Mouse (Mus musculus) heart, postnatal 0 days (tissue): ENCODE measurements at regions not wholly inside any gene's neighbourhood (a gene's known extent, or its start where the extent isn't known, plus 50 kb on each side); places are given as distances from the start of the nearest gene placed in this dataset.

Source experiments
- ATAC-seq: fragments of 200-750 bp; cut with Nextera tagmentation; 2 replicates; pipeline ENCODE4 v1.8.0; 2017; ENCODE audit warnings: low read depth, moderate number of reproducible peaks, moderate library complexity; ENCODE audit not compliant: insufficient read depth
- DNase-seq: peaks from one replicate; pipeline ENCODE4 v3.0.0-alpha.2; 2016; ENCODE audit warnings: low spot score
- H3K27ac ChIP-seq: fragments of 300-500 bp; sonication (generic); 2 replicates; pipeline ENCODE4 v1.5.1; 2014; ENCODE audit warnings: low read depth, mild to moderate bottlenecking
- H3K27me3 ChIP-seq: fragments of 300-500 bp; sonication (generic); 2 replicates; pipeline ENCODE4 v1.6.1; 2014; ENCODE audit warnings: low read length, mixed read lengths; ENCODE audit not compliant: control insufficient read depth, insufficient read depth
- H3K36me3 ChIP-seq: fragments of 300-500 bp; sonication (generic); replicated peaks from 2 replicates; pipeline ENCODE4 v1.6.1; 2014; ENCODE audit warnings: low read length, mixed read lengths; ENCODE audit not compliant: control insufficient read depth, insufficient read depth
- H3K4me1 ChIP-seq: fragments of 300-500 bp; sonication (generic); 2 replicates; pipeline ENCODE4 v1.6.1; 2014; ENCODE audit warnings: antibody characterized with exemption; ENCODE audit not compliant: control insufficient read depth, insufficient read depth
- H3K4me2 ChIP-seq: fragments of 300-500 bp; sonication (generic); 2 replicates; pipeline ENCODE4 v1.6.1; 2014; ENCODE audit warnings: low read depth, mild to moderate bottlenecking, low read length, moderate library complexity
- H3K4me3 ChIP-seq: fragments of 300-500 bp; sonication (generic); 2 replicates; pipeline ENCODE4 v1.5.1; 2014; ENCODE audit warnings: low read depth, low read length
- H3K9ac ChIP-seq: fragments of 300-500 bp; sonication (generic); replicated peaks from 2 replicates; pipeline ENCODE4 v1.6.1; 2014; ENCODE audit warnings: low read depth, low read length, mixed read lengths
- H3K9me3 ChIP-seq: fragments of 300-500 bp; sonication (generic); replicated peaks from 2 replicates; pipeline ENCODE4 v1.6.1; 2016; ENCODE audit warnings: low read length; ENCODE audit not compliant: control insufficient read depth
- CTCF ChIP-seq: IDR thresholded peaks from 2 replicates; pipeline ENCODE4 v1.5.1; 2016; ENCODE audit warnings: antibody characterized with exemption, control low read depth, low read depth
- EP300 ChIP-seq: IDR thresholded peaks from 2 replicates; pipeline ENCODE4 v1.6.1; 2016; ENCODE audit warnings: antibody characterized with exemption, low read depth
- WGBS: fragments of 180-500 bp; shearing (Covaris S2); extraction: QIAGEN DNeasy Blood & Tissue Kit; methylation state at CpG from one replicate; pipeline ENCODE4 v1.1.7; 2014; 5-methylcytosine and 5-hydroxymethylcytosine counted together

DNA sequence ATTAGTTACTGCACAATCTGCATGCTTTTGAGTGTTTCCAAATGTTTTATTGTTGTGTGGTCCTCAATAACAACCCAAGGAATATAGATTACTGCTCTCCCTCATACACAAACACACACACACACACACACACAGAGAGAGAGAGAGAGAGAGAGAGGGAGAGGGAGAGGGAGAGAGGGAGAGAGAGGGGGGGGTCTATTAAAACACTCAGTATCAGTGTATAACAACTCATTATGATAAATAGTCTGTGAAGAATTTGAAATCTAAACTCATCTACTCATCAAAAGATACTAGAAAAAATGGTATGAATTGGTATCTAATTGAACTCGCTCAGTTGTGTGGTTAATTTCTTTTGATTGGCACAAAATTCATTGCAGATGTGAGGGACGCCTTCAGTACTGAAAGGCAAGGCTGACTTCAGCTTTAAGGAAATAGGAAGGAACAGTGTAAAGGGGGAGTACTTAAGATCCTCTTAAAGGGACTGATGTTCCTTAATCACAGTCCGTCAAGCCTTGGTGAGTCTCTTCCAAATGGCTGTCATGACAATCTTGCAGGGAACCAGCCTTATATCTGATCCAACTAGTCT is 72.6 kb upstream of the Npy2r start:
- no peak for TF ChIP-seq EP300
- TF ChIP-seq CTCF = no peak
- Histone ChIP-seq H3K4me1 (no peaks in the 10 kb centered on the region), H3K4me2 (no peak overlapping the region), H3K9me3 (no peaks in the 10 kb centered on the region), H3K9ac (no peak overlapping the region), H3K36me3 (no peaks in the 10 kb centered on the region), H3K27me3 (no peaks in the 10 kb centered on the region), H3K4me3 (no peak overlapping the region), H3K27ac (no peak overlapping the region)
- ATAC-seq = no peak
- WGBS = 74% methylated on average over 3 of the region's 3 CpGs
- no peak for DNase-seq

- H3K27me3 ChIP-seq = no peaks in the 10 kb centered on the region
- WGBS = 76% methylated on average over 5 of the region's 5 CpGs
- ATAC-seq = no peak
- no peak overlapping the region for H3K4me3 ChIP-seq
- TF ChIP-seq EP300 (no peak), CTCF (no peak)
- no peak overlapping the region for H3K27ac ChIP-seq
- no peak for DNase-seq
- no peak overlapping the region for H3K4me2 ChIP-seq
- H3K4me1 ChIP-seq = no peaks in the 10 kb centered on the region
- no peak overlapping the region for H3K9ac ChIP-seq
- no peaks in the 10 kb centered on the region for H3K36me3 ChIP-seq
- H3K9me3 ChIP-seq = no peaks in the 10 kb centered on the region
These were observed 71.5 kb upstream of the Npy2r start for GRCm38 (mm10) chr3:82619371-82619770.

- DNase-seq = no peak
- 78% methylated on average over 4 of the region's 4 CpGs for WGBS
- TF ChIP-seq CTCF (no peak), EP300 (no peak)
- Histone ChIP-seq H3K9me3 (no peaks in the 10 kb centered on the region), H3K27me3 (no peaks in the 10 kb centered on the region), H3K4me3 (no peak overlapping the region), H3K4me2 (no peak overlapping the region), H3K36me3 (no peaks in the 10 kb centered on the region), H3K9ac (no peak overlapping the region), H3K4me1 (no peaks in the 10 kb centered on the region), H3K27ac (no peak overlapping the region)
- ATAC-seq = no peak
These were observed 54.0 kb upstream of the Npy2r start for GRCm38 (mm10) chr3:82601880-82602279.

DNA sequence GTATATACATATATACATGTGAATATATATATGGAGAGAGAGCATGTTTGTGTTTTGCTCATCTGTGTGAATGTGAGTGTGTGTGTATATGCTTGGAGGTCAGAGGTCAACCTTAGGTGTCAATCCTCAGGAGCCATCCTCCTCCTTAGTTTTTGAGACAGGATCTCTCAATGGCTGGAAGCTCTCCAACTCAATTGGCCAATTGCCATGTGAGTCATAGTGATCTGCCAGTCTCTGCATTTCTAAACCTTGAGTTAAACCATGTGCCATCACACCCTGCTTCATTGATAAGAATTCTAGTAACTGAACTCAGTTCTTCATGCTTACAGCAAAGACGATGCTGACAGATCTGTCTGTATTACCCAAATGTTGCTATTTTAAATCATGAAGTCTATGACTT is 50.8 kb upstream of the Npy2r start:
- 22% methylated on average over 1 of the region's 1 CpGs for WGBS
- H3K36me3 ChIP-seq = no peaks in the 10 kb centered on the region
- H3K4me2 ChIP-seq = no peak overlapping the region
- no peaks in the 10 kb centered on the region for H3K4me1 ChIP-seq
- no peaks in the 10 kb centered on the region for H3K27me3 ChIP-seq
- no peak overlapping the region for H3K27ac ChIP-seq
- H3K9ac ChIP-seq = no peak overlapping the region
- no peak overlapping the region for H3K4me3 ChIP-seq
- ATAC-seq (no peak), DNase-seq (no peak)
- TF ChIP-seq EP300 (no peak), CTCF (no peak)
- H3K9me3 ChIP-seq = no peaks in the 10 kb centered on the region
